Mouse (Mus musculus) olfactory bulb, adult 2 months (tissue): Measurements from ENCODE around the gene D7Ertd443e. TPM values are rescaled to one million over a fixed set of nuclear protein-coding genes. Genes with fewer than 3 reads are reported as not detected.
A peak's percentile ranks its signal among the peaks of the same experiment; 100 is the strongest.

Experiments
- H3K27ac ChIP-seq: fragments of 200-500 bp; 2 replicates; pipeline ENCODE4 v1.5.1; 2012; ENCODE audit warnings: low read depth, low read length; ENCODE audit not compliant: insufficient read depth
- H3K4me1 ChIP-seq: fragments of 200-500 bp; 2 replicates; pipeline ENCODE4 v1.6.1; 2012; ENCODE audit warnings: low read length; ENCODE audit not compliant: control insufficient read depth, insufficient read depth
- H3K4me3 ChIP-seq: fragments of 200-500 bp; 2 replicates; pipeline ENCODE4 v1.5.1; 2012; ENCODE audit warnings: mild to moderate bottlenecking, low read depth, low read length, moderate library complexity; ENCODE audit not compliant: insufficient read depth
- CTCF ChIP-seq: fragments of 200-500 bp; IDR thresholded peaks from 2 replicates; pipeline ENCODE4 v1.5.1; 2012; ENCODE audit warnings: low read depth, mild to moderate bottlenecking, low read length, moderate library complexity; ENCODE audit not compliant: insufficient read depth
- POLR2A ChIP-seq: fragments of 200-500 bp; IDR thresholded peaks from 2 replicates; pipeline ENCODE4 v1.6.1; 2012; ENCODE audit warnings: mild to moderate bottlenecking, low read depth, low read length, moderate library complexity; ENCODE audit not compliant: insufficient read depth
- WGBS: fragments of 180-500 bp; shearing (Covaris S2); methylation state at CpG from one replicate; pipeline ENCODE4 v1.1.7; 2018; 5-methylcytosine and 5-hydroxymethylcytosine counted together
- polyA plus RNA-seq: library from polyadenylated mRNA; stranded (reverse); fragments of >200 nt; gene quantifications from 2 replicates; pipeline ENCODE4 v1.2.4, GENCODE M21; 2012; ENCODE audit warnings: low replicate concordance; ENCODE audit not compliant: missing spikeins, insufficient read depth, insufficient read length

D7Ertd443e gene
- polyA plus RNA-seq, 1 experiment: not detected

GRCm38 (mm10) chr7:134263146-134263906, 122.1 kb downstream of the D7Ertd443e start:
- Histone ChIP-seq H3K4me1 (no peaks in the 10 kb centered on the region), H3K4me3 (no peak overlapping the region), H3K27ac (no peak overlapping the region)
- TF ChIP-seq POLR2A: no peak
- peak; percentile 57 for TF ChIP-seq CTCF
- 43% methylated on average over 4 of the region's 4 CpGs for WGBS

GRCm38 (mm10) chr7:134261003-134261701, 124.3 kb downstream of the D7Ertd443e start:
- no peak for TF ChIP-seq POLR2A
- TF ChIP-seq CTCF: no peak
- no peaks in the 10 kb centered on the region for H3K4me1 ChIP-seq
- no peak overlapping the region for H3K4me3 ChIP-seq
- no peak overlapping the region for H3K27ac ChIP-seq
- WGBS: 44% methylated on average over 4 of the region's 4 CpGs

GRCm38 (mm10) chr7:134250273-134250870, 135.1 kb downstream of the D7Ertd443e start:
- H3K4me3 ChIP-seq: no peak overlapping the region
- WGBS: 87% methylated on average over 7 of the region's 7 CpGs
- H3K27ac ChIP-seq: no peak overlapping the region
- TF ChIP-seq POLR2A (no peak), CTCF (no peak)
- H3K4me1 ChIP-seq: no peaks in the 10 kb centered on the region

DNA sequence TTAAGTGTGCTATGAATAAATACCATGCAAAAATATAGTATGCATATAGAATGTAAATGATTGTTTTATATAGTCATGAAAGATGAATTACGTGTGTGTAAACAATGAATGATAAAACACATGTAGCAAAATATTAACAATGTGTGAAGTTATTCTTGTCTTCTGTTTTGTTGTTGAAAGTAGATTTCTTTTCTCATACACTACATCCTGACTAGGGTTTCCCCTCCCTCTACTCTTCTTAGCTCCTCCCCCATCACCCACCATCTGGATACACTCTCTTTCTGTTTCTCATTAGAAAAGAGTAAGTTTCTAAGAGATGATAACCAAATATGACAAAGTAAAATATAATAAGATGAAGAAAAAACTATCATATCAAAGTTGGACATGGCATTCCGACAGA, 137.4 kb downstream of the D7Ertd443e start:
- over 99% methylated on average over 2 of the region's 2 CpGs for WGBS
- Histone ChIP-seq H3K4me3 (no peak overlapping the region), H3K27ac (no peak overlapping the region), H3K4me1 (no peaks in the 10 kb centered on the region)
- TF ChIP-seq POLR2A (no peak), CTCF (no peak)

DNA sequence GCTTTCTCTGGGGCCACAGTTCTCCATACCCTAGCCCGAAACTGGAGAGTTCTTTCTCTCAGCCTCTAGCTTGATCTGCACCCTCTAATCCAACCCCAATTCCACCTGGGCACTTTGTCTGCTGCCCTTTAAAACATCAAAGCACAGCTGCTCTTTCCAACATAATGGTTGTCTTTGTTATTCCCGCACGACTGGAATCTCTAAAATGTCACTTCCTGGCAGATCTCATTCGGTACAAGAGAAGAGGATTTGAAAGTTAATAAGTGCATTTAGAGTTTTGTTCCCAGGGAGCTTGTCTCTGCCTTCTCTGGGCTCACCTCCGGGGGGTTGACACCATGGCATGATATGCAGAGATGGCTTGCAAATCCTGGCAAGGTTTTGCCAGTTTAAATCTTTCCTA, 138.8 kb downstream of the D7Ertd443e start:
- TF ChIP-seq CTCF (no peak), POLR2A (no peak)
- 54% methylated on average over 5 of the region's 5 CpGs for WGBS
- Histone ChIP-seq H3K4me3 (no peak overlapping the region), H3K27ac (no peak overlapping the region), H3K4me1 (no peaks in the 10 kb centered on the region)

GRCm38 (mm10) chr7:134242773-134243172, 142.7 kb downstream of the D7Ertd443e start:
- no peaks in the 10 kb centered on the region for H3K4me1 ChIP-seq
- no peak overlapping the region for H3K27ac ChIP-seq
- TF ChIP-seq POLR2A (no peak), CTCF (no peak)
- H3K4me3 ChIP-seq: no peak overlapping the region
- WGBS: 97% methylated on average over 1 of the region's 1 CpGs

DNA sequence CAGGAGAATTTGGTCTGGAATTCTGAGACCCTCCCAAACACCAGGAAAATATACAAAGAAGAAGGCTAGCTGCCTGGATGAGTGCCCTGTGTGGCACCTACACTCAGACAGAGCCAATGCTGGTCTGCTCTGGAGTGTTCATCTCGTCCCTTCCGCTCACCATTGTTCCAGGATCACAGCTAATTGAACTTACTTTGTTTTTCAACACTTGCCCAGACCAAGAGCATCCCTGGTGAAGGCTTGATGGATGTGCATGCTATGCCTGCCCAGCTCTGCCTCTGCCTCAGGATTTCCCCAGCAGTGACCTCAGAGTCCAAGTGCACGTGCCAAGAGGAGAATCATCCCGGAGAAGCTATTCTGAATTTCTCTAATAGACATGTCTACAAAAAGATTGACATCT, 144.2 kb downstream of the D7Ertd443e start:
- TF ChIP-seq CTCF: no peak
- TF ChIP-seq POLR2A: no peak
- no peaks in the 10 kb centered on the region for H3K4me1 ChIP-seq
- H3K27ac ChIP-seq: no peak overlapping the region
- 84% methylated on average over 4 of the region's 4 CpGs for WGBS
- no peak overlapping the region for H3K4me3 ChIP-seq

GRCm38 (mm10) chr7:134240579-134240978, 144.9 kb downstream of the D7Ertd443e start:
- TF ChIP-seq CTCF (no peak), POLR2A (no peak)
- Histone ChIP-seq H3K27ac (no peak overlapping the region), H3K4me3 (no peak overlapping the region), H3K4me1 (no peaks in the 10 kb centered on the region)
- 95% methylated on average over 1 of the region's 1 CpGs for WGBS

DNA sequence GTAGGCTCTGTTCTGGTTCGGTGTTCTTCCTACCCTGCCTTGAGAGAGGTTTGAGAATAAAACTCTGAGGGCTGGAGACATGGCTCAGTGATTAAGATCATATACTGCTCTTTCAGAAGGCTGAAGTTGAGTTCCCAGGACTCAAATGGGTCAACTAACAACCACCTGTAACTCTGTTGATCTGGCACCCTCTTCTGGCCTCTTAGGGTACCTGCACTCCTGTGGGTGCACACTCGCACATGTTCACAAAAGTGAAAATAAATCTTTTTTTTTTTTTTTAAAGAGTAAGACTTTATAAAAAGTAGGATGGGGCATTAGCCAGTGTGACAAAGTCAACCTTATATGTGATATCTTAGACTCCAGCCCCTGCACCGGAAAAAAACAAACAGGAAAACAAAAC, 146.6 kb downstream of the D7Ertd443e start:
- H3K4me3 ChIP-seq: no peak overlapping the region
- 96% methylated on average over 3 of the region's 3 CpGs for WGBS
- TF ChIP-seq POLR2A (no peak), CTCF (no peak)
- no peak overlapping the region for H3K27ac ChIP-seq
- H3K4me1 ChIP-seq: no peaks in the 10 kb centered on the region
